Mouse (Mus musculus) kidney, embryonic 16.5 days (tissue): ENCODE measurements at regions not wholly inside any gene's neighbourhood (a gene's known extent, or its start where the extent isn't known, plus 50 kb on each side); places are given as distances from the start of the nearest gene placed in this dataset.

ENCODE experiments used
- ATAC-seq: fragments of 200-750 bp; cut with Nextera tagmentation; 2 replicates; pipeline ENCODE4 v1.8.0; 2017; ENCODE audit warnings: moderate TSS enrichment; ENCODE audit not compliant: low FRiP score, low TSS enrichment
- H3K27ac ChIP-seq: fragments of 300-500 bp; sonication (generic); 2 replicates; pipeline ENCODE4 v1.5.1; 2014; ENCODE audit warnings: low read length
- H3K27me3 ChIP-seq: fragments of 300-500 bp; sonication (generic); 2 replicates; pipeline ENCODE4 v1.6.1; 2014; ENCODE audit warnings: low read length, control low read depth, mixed read lengths; ENCODE audit not compliant: insufficient read depth
- H3K36me3 ChIP-seq: fragments of 300-500 bp; sonication (generic); 2 replicates; pipeline ENCODE4 v1.6.1; 2014; ENCODE audit warnings: low read length, control low read depth, mixed read lengths; ENCODE audit not compliant: insufficient read depth
- H3K4me1 ChIP-seq: fragments of 300-500 bp; sonication (generic); 2 replicates; pipeline ENCODE4 v1.6.1; 2014; ENCODE audit warnings: low read length, control low read depth, mixed read lengths; ENCODE audit not compliant: insufficient read depth
- H3K4me2 ChIP-seq: fragments of 300-500 bp; sonication (generic); replicated peaks from 2 replicates; pipeline ENCODE4 v1.6.1; 2014; ENCODE audit warnings: low read depth, low read length
- H3K4me3 ChIP-seq: fragments of 300-500 bp; sonication (generic); 2 replicates; pipeline ENCODE4 v1.5.1; 2014; ENCODE audit warnings: mild to moderate bottlenecking, low read length
- H3K9ac ChIP-seq: fragments of 300-500 bp; sonication (generic); replicated peaks from 2 replicates; pipeline ENCODE4 v1.6.1; 2014; ENCODE audit warnings: low read length
- H3K9me3 ChIP-seq: fragments of 300-500 bp; sonication (generic); 2 replicates; pipeline ENCODE4 v1.6.1; 2016; ENCODE audit warnings: low read length, control low read depth
- WGBS: fragments of 180-500 bp; shearing (Covaris S2); extraction: QIAGEN DNeasy Blood & Tissue Kit; methylation state at CpG from one replicate; pipeline ENCODE4 v1.1.7; 2014; 5-methylcytosine and 5-hydroxymethylcytosine counted together

DNA sequence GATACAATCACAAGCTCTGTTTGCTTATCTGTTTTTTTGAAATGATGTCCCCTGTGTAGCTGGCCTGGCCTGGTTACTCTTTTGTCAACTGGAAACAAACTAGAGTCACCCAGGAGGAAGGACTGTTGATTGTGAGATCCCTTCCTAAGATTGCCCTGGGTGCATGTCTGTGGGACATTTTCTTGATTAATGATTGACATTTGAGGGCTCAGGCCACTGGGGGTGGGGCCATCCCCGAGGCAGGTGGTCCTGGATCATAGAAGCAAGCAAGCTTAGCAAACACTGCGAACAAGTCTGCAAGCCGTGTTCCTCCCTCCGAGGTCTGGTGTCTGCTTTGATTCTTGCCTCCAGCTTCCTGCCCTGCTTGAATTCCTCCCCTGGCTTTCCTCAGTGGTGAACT is 84.4 kb upstream of the Eomes start:
- Histone ChIP-seq H3K9ac (no peak overlapping the region), H3K27me3 (peaks cover 12% of the 10 kb centered on the region), H3K4me1 (no peaks in the 10 kb centered on the region), H3K9me3 (no peaks in the 10 kb centered on the region), H3K27ac (no peak overlapping the region), H3K4me3 (no peak overlapping the region), H3K36me3 (no peaks in the 10 kb centered on the region), H3K4me2 (no peak overlapping the region)
- 42% methylated on average over 4 of the region's 4 CpGs for WGBS
- peak; percentile 51; the same call in 1 of the 2 replicates for ATAC-seq

DNA sequence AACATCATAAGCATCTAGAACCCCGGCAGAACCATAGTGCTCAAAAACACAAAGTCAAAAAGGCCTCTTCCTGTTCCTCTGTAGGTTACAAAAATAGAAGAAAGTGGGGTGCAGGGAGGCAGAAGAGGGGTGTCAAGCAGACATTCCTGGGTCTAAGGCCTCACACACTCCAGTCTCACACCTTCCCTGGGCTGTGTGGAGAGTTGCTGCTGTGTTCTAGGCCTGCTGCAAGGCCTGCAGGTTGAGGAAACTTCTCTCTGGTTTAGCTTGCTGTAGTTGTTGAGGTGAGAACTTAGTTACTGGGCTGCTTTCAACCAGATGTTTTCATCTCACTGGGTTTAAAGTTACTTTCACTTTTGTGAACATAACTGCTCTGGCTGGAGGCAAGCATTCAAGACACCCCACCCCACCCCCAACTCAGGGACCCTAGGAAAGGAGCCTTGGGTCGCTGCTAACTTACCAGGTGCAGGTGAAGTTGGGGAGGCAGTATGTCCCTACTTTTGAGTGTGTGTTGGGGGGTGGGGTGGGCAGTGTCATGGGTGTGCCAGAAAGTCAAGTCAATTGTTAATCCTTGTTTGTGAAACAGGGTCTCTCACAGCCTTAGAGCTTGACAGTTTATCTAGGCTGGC is 81.5 kb upstream of the Eomes start:
- Histone ChIP-seq H3K4me1 (no peaks in the 10 kb centered on the region), H3K9me3 (no peaks in the 10 kb centered on the region), H3K27ac (no peak overlapping the region), H3K27me3 (no peaks in the 10 kb centered on the region), H3K36me3 (no peaks in the 10 kb centered on the region), H3K9ac (no peak overlapping the region), H3K4me3 (no peak overlapping the region), H3K4me2 (no peak overlapping the region)
- no peak for ATAC-seq
- 93% methylated on average over 2 of the region's 2 CpGs for WGBS

- Histone ChIP-seq H3K4me1 (no peaks in the 10 kb centered on the region), H3K4me3 (no peak overlapping the region), H3K4me2 (no peak overlapping the region), H3K36me3 (no peaks in the 10 kb centered on the region), H3K27ac (no peak overlapping the region), H3K9me3 (no peaks in the 10 kb centered on the region), H3K9ac (no peak overlapping the region), H3K27me3 (no peaks in the 10 kb centered on the region)
- ATAC-seq: no peak
- 80% methylated on average over 3 of the region's 3 CpGs for WGBS
Observed at GRCm38 (mm10) chr9:118400520-118400919, 77.5 kb upstream of the Eomes start.

GRCm38 (mm10) chr9:118401170-118401569 is 76.8 kb upstream of the Eomes start:
- ATAC-seq: no peak; the same call in 1 of the 2 replicates

DNA sequence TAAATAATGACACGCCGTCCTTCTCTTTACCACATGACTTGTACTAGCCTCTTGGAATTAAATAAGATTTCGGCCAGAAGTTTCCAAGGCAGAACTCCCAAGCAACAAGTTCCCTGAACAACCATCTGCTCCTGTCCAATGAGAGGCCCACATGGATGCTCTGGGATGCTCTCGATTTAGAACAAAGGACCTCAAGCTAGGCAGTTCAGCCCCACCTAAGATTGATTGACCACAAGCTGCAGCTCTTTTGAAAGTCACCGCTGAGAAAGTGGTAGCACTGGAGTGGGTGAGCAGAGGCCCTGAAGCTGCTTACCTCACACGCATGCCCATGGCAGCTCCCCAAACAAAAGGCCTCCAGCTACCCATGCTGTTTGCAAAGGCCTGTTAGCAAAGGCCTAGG is 73.1 kb upstream of the Eomes start:
- no peak overlapping the region for H3K9ac ChIP-seq
- no peak overlapping the region for H3K4me2 ChIP-seq
- no peaks in the 10 kb centered on the region for H3K4me1 ChIP-seq
- 57% methylated on average over 6 of the region's 6 CpGs for WGBS
- H3K27me3 ChIP-seq: no peaks in the 10 kb centered on the region
- no peak for ATAC-seq
- no peaks in the 10 kb centered on the region for H3K36me3 ChIP-seq
- no peaks in the 10 kb centered on the region for H3K9me3 ChIP-seq
- no peak overlapping the region for H3K27ac ChIP-seq
- no peak overlapping the region for H3K4me3 ChIP-seq

More at GRCm38 (mm10) chr9:118401170-118401569, 76.8 kb upstream of the Eomes start:
- Histone ChIP-seq H3K27me3 (no peaks in the 10 kb centered on the region), H3K9me3 (no peaks in the 10 kb centered on the region), H3K36me3 (no peaks in the 10 kb centered on the region), H3K4me1 (no peaks in the 10 kb centered on the region), H3K4me3 (no peak overlapping the region), H3K27ac (no peak overlapping the region), H3K4me2 (no peak overlapping the region), H3K9ac (no peak overlapping the region)

- Histone ChIP-seq H3K4me2 (no peak overlapping the region), H3K36me3 (no peaks in the 10 kb centered on the region), H3K9ac (no peak overlapping the region), H3K27ac (no peak overlapping the region), H3K9me3 (no peaks in the 10 kb centered on the region), H3K4me1 (no peaks in the 10 kb centered on the region), H3K4me3 (no peak overlapping the region), H3K27me3 (no peaks in the 10 kb centered on the region)
- WGBS: 74% methylated on average over 9 of the region's 9 CpGs
- no peak for ATAC-seq
Observed at GRCm38 (mm10) chr9:118405926-118406518, 72.0 kb upstream of the Eomes start.

GRCm38 (mm10) chr9:118416032-118416431 is 62.0 kb upstream of the Eomes start:
- Histone ChIP-seq H3K4me1 (no peaks in the 10 kb centered on the region), H3K4me2 (no peak overlapping the region), H3K27ac (no peak overlapping the region), H3K27me3 (no peaks in the 10 kb centered on the region), H3K9ac (no peak overlapping the region), H3K9me3 (no peaks in the 10 kb centered on the region), H3K4me3 (no peak overlapping the region), H3K36me3 (no peaks in the 10 kb centered on the region)
- ATAC-seq: no peak
- WGBS: 80% methylated on average over 4 of the region's 4 CpGs

GRCm38 (mm10) chr9:118416475-118416874 is 61.5 kb upstream of the Eomes start:
- Histone ChIP-seq H3K27me3 (no peaks in the 10 kb centered on the region), H3K27ac (no peak overlapping the region), H3K36me3 (no peaks in the 10 kb centered on the region), H3K4me1 (no peaks in the 10 kb centered on the region), H3K4me2 (no peak overlapping the region), H3K9ac (no peak overlapping the region), H3K9me3 (no peaks in the 10 kb centered on the region), H3K4me3 (no peak overlapping the region)
- no peak for ATAC-seq
- whole genome bisulfite sequencing: 86% methylated on average over 6 of the region's 6 CpGs

GRCm38 (mm10) chr9:118424344-118424743 is 53.7 kb upstream of the Eomes start:
- Histone ChIP-seq H3K4me2 (no peak overlapping the region), H3K27me3 (no peaks in the 10 kb centered on the region), H3K36me3 (no peaks in the 10 kb centered on the region), H3K9ac (no peak overlapping the region), H3K4me1 (no peaks in the 10 kb centered on the region), H3K4me3 (no peak overlapping the region), H3K9me3 (no peaks in the 10 kb centered on the region), H3K27ac (no peak overlapping the region)
- 64% methylated on average over 6 of the region's 6 CpGs for WGBS
- no peak for ATAC-seq
